Mouse (Mus musculus): ENCODE results near the gene Hdac9. TPM values are rescaled to one million over a fixed set of nuclear protein-coding genes. Genes with fewer than 3 reads are reported as not detected.

Gene Hdac9
- polyA plus RNA-seq, 1 experiment from 2014 or later = 9.8 TPM

GRCm38 (mm10) chr12:34284888-34285287 is 632.0 kb downstream of the Hdac9 start:
- H3K9ac ChIP-seq (ENCODE audit: low read depth, low read length) = no peak overlapping the region

GRCm38 (mm10) chr12:34284396-34284795 is 632.5 kb downstream of the Hdac9 start:
- Histone ChIP-seq H3K4me1 (ENCODE audit: control insufficient read depth, insufficient read depth, low read length) (peaks cover 4% of the 10 kb centered on the region; the same call in 1 of the 2 replicates), H3K4me3 (ENCODE audit: low read depth, low read length) (no peak overlapping the region), H3K9ac (ENCODE audit: low read depth, low read length) (no peak overlapping the region), H3K27ac (replicated peaks; ENCODE audit: low read depth, low read length) (no peak overlapping the region), H3K9me3 (ENCODE audit: control insufficient read depth, low read length) (no peaks in the 10 kb centered on the region), H3K4me2 (ENCODE audit: low read depth, low read length) (no peak overlapping the region), H3K27me3 (replicated peaks; ENCODE audit: control insufficient read depth, insufficient read depth, low read length) (no peaks in the 10 kb centered on the region), H3K36me3 (ENCODE audit: control insufficient read depth, insufficient read depth, low read length) (no peaks in the 10 kb centered on the region)
- ATAC-seq (ENCODE audit: low read depth) = no peak
- 89% methylated on average over 3 of the region's 3 CpGs for WGBS
- no peak for DNase-seq (ENCODE audit: low spot score)

More at GRCm38 (mm10) chr12:34284888-34285287, 632.0 kb downstream of the Hdac9 start:
- H3K4me1 ChIP-seq (ENCODE audit: control insufficient read depth, insufficient read depth, low read length) = peaks cover 4% of the 10 kb centered on the region; the same call in 1 of the 2 replicates
- no peaks in the 10 kb centered on the region for H3K36me3 ChIP-seq (ENCODE audit: control insufficient read depth, insufficient read depth, low read length)
- no peak overlapping the region for H3K4me2 ChIP-seq (ENCODE audit: low read depth, low read length)
- ATAC-seq (ENCODE audit: low read depth) (no peak), DNase-seq (ENCODE audit: low spot score) (no peak)
- no peak overlapping the region for H3K27ac ChIP-seq (replicated peaks; ENCODE audit: low read depth, low read length)
- H3K4me3 ChIP-seq (ENCODE audit: low read depth, low read length) = no peak overlapping the region
- no peaks in the 10 kb centered on the region for H3K27me3 ChIP-seq (replicated peaks; ENCODE audit: control insufficient read depth, insufficient read depth, low read length)
- H3K9me3 ChIP-seq (ENCODE audit: control insufficient read depth, low read length) = no peaks in the 10 kb centered on the region

GRCm38 (mm10) chr12:34278822-34279221 is 638.1 kb downstream of the Hdac9 start:
- no peak overlapping the region for H3K9ac ChIP-seq (ENCODE audit: low read depth, low read length)
- DNase-seq (ENCODE audit: low spot score) = peak; percentile 71
- peak overlapping the region; percentile 53; the same call in 1 of the 2 replicates for H3K27ac ChIP-seq (replicated peaks; ENCODE audit: low read depth, low read length)
- H3K36me3 ChIP-seq (ENCODE audit: control insufficient read depth, insufficient read depth, low read length) = no peaks in the 10 kb centered on the region
- H3K4me1 ChIP-seq (ENCODE audit: control insufficient read depth, insufficient read depth, low read length) = no peaks in the 10 kb centered on the region
- H3K4me2 ChIP-seq (ENCODE audit: low read depth, low read length) = peak overlapping the region; percentile 27
- no peak for ATAC-seq (ENCODE audit: low read depth)
- H3K9me3 ChIP-seq (ENCODE audit: control insufficient read depth, low read length) = no peaks in the 10 kb centered on the region
- 45% methylated on average over 12 of the region's 12 CpGs for WGBS
- H3K4me3 ChIP-seq (ENCODE audit: low read depth, low read length) = no peak overlapping the region
- no peaks in the 10 kb centered on the region for H3K27me3 ChIP-seq (replicated peaks; ENCODE audit: control insufficient read depth, insufficient read depth, low read length)

GRCm38 (mm10) chr12:34273816-34274215 is 643.1 kb downstream of the Hdac9 start:
- ATAC-seq (ENCODE audit: low read depth) (no peak), DNase-seq (ENCODE audit: low spot score) (peak; percentile 28)
- H3K4me1 ChIP-seq (ENCODE audit: control insufficient read depth, insufficient read depth, low read length) = peaks cover 10% of the 10 kb centered on the region
- no peak overlapping the region for H3K9ac ChIP-seq (ENCODE audit: low read depth, low read length)
- H3K4me3 ChIP-seq (ENCODE audit: low read depth, low read length) = no peak overlapping the region
- no peaks in the 10 kb centered on the region for H3K27me3 ChIP-seq (replicated peaks; ENCODE audit: control insufficient read depth, insufficient read depth, low read length)
- no peaks in the 10 kb centered on the region for H3K9me3 ChIP-seq (ENCODE audit: control insufficient read depth, low read length)
- H3K27ac ChIP-seq (replicated peaks; ENCODE audit: low read depth, low read length) = no peak overlapping the region
- 78% methylated on average over 1 of the region's 1 CpGs for WGBS
- no peak overlapping the region for H3K4me2 ChIP-seq (ENCODE audit: low read depth, low read length)
- no peaks in the 10 kb centered on the region for H3K36me3 ChIP-seq (ENCODE audit: control insufficient read depth, insufficient read depth, low read length)

GRCm38 (mm10) chr12:34270096-34270495 is 646.8 kb downstream of the Hdac9 start:
- DNase-seq (ENCODE audit: low spot score) (no peak), ATAC-seq (ENCODE audit: low read depth) (no peak)
- Histone ChIP-seq H3K4me2 (ENCODE audit: low read depth, low read length) (peak overlapping the region; percentile 36), H3K4me3 (ENCODE audit: low read depth, low read length) (no peak overlapping the region), H3K36me3 (ENCODE audit: control insufficient read depth, insufficient read depth, low read length) (no peaks in the 10 kb centered on the region), H3K4me1 (ENCODE audit: control insufficient read depth, insufficient read depth, low read length) (peaks cover 10% of the 10 kb centered on the region), H3K9ac (ENCODE audit: low read depth, low read length) (no peak overlapping the region), H3K27me3 (replicated peaks; ENCODE audit: control insufficient read depth, insufficient read depth, low read length) (no peaks in the 10 kb centered on the region), H3K27ac (replicated peaks; ENCODE audit: low read depth, low read length) (peak overlapping the region; percentile 77), H3K9me3 (ENCODE audit: control insufficient read depth, low read length) (no peaks in the 10 kb centered on the region)
- WGBS = 32% methylated on average over 6 of the region's 6 CpGs

GRCm38 (mm10) chr12:34269472-34270040 is 647.3 kb downstream of the Hdac9 start:
- no peak overlapping the region for H3K4me3 ChIP-seq (ENCODE audit: low read depth, low read length)
- H3K27ac ChIP-seq (replicated peaks; ENCODE audit: low read depth, low read length) = peak overlapping the region; percentile 77
- ATAC-seq (ENCODE audit: low read depth) (peak; percentile 71), DNase-seq (ENCODE audit: low spot score) (peak; percentile 83)
- no peaks in the 10 kb centered on the region for H3K9me3 ChIP-seq (ENCODE audit: control insufficient read depth, low read length)
- H3K9ac ChIP-seq (ENCODE audit: low read depth, low read length) = peak overlapping the region; percentile 30; the same call in 1 of the 2 replicates
- no peaks in the 10 kb centered on the region for H3K36me3 ChIP-seq (ENCODE audit: control insufficient read depth, insufficient read depth, low read length)
- peak overlapping the region; percentile 36 for H3K4me2 ChIP-seq (ENCODE audit: low read depth, low read length)
- whole genome bisulfite sequencing = 26% methylated on average over 13 of the region's 13 CpGs
- peaks cover 10% of the 10 kb centered on the region for H3K4me1 ChIP-seq (ENCODE audit: control insufficient read depth, insufficient read depth, low read length)
- no peaks in the 10 kb centered on the region for H3K27me3 ChIP-seq (replicated peaks; ENCODE audit: control insufficient read depth, insufficient read depth, low read length)

- WGBS = 71% methylated on average over 4 of the region's 4 CpGs
Measured at GRCm38 (mm10) chr12:34259651-34260050, 657.2 kb downstream of the Hdac9 start.

GRCm38 (mm10) chr12:34249160-34249559 is 667.7 kb downstream of the Hdac9 start:
- Histone ChIP-seq H3K4me1 (ENCODE audit: control insufficient read depth, insufficient read depth, low read length) (peaks cover 7% of the 10 kb centered on the region; the same call in 1 of the 2 replicates), H3K4me3 (ENCODE audit: low read depth, low read length) (no peak overlapping the region), H3K27ac (replicated peaks; ENCODE audit: low read depth, low read length) (peak overlapping the region; percentile 30), H3K36me3 (ENCODE audit: control insufficient read depth, insufficient read depth, low read length) (no peaks in the 10 kb centered on the region), H3K4me2 (ENCODE audit: low read depth, low read length) (no peak overlapping the region), H3K9ac (ENCODE audit: low read depth, low read length) (no peak overlapping the region), H3K9me3 (ENCODE audit: control insufficient read depth, low read length) (no peaks in the 10 kb centered on the region), H3K27me3 (replicated peaks; ENCODE audit: control insufficient read depth, insufficient read depth, low read length) (no peaks in the 10 kb centered on the region)
- DNase-seq (ENCODE audit: low spot score) (no peak), ATAC-seq (ENCODE audit: low read depth) (no peak)
- WGBS = 67% methylated on average over 1 of the region's 1 CpGs

More at GRCm38 (mm10) chr12:34259651-34260050, 657.2 kb downstream of the Hdac9 start:
- no peak overlapping the region for H3K4me3 ChIP-seq (ENCODE audit: low read depth, low read length)
- H3K4me2 ChIP-seq (ENCODE audit: low read depth, low read length) = no peak overlapping the region
- no peak overlapping the region for H3K9ac ChIP-seq (ENCODE audit: low read depth, low read length)
- H3K4me1 ChIP-seq (ENCODE audit: control insufficient read depth, insufficient read depth, low read length) = no peaks in the 10 kb centered on the region
- H3K36me3 ChIP-seq (ENCODE audit: control insufficient read depth, insufficient read depth, low read length) = no peaks in the 10 kb centered on the region
- no peak overlapping the region for H3K27ac ChIP-seq (replicated peaks; ENCODE audit: low read depth, low read length)
- H3K27me3 ChIP-seq (replicated peaks; ENCODE audit: control insufficient read depth, insufficient read depth, low read length) = no peaks in the 10 kb centered on the region
- ATAC-seq (ENCODE audit: low read depth) (no peak), DNase-seq (ENCODE audit: low spot score) (no peak)
- no peaks in the 10 kb centered on the region for H3K9me3 ChIP-seq (ENCODE audit: control insufficient read depth, low read length)

All from embryonic facial prominence, embryonic 14.5 days (tissue).